Mouse (Mus musculus) heart, postnatal 14 days (tissue): ENCODE measurements around the gene Ptgr1. TPM values are rescaled to one million over a fixed set of nuclear protein-coding genes. Genes with fewer than 3 reads are reported as not detected.
A peak's percentile ranks its signal among the peaks of the same experiment; 100 is the strongest.

ENCODE experiments used
- DNase-seq, 2 experiments: peaks; one replicate each; pipeline ENCODE4 v3.0.0; 2021 to 2022
- intact Hi-C: fragments of 180-260 bp; cut with DNase I; formaldehyde crosslinking; loops from one replicate; pipeline ENCODE4 v1.15.1; 2025
- total RNA-seq, 2 experiments: library from RNA; stranded (reverse); gene quantifications; 2 replicates each; pipeline ENCODE4 v1.2.3; 2021

The Ptgr1 gene
- total RNA-seq, 2 experiments from 2014 or later: 4.9 to 5.0 TPM

DNA sequence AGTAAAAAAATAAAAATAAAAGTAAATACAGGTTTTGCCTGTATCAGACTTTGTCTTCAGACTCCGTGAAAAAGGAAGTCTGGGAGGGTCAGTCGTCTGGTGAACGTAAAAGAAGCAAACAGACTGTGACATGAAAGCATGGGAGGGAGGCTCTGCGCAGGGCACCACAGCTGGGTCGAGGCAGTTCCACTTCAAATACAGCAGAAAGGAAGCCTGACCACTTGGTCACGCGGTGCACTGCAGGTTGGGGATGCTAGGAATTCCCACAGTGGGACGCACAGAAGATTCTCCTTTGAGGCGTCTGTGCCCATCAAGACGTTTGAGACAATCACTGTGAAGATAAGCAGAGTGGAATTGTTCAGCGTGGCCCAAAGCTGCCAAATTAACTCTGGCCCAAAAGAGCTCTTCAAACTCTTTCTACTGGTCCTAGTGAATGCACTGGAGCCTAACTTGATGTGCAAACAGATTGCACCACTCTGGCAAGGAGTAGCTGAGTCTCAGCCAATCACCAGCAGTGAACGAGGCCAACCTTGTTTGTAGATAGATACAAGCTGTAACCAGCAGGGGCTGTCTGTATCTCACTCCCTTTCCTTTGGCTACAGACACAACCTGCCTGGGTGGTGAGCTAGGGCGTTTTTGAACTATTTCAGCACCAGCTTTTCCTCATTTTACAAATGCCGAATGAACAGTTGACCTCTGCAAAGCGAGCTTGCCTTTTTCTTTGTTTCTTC lies 52.0 kb downstream of the Ptgr1 start:
- DNase-seq: peak; percentile 33 to 41
- intact Hi-C loops: no loop called here

DNA sequence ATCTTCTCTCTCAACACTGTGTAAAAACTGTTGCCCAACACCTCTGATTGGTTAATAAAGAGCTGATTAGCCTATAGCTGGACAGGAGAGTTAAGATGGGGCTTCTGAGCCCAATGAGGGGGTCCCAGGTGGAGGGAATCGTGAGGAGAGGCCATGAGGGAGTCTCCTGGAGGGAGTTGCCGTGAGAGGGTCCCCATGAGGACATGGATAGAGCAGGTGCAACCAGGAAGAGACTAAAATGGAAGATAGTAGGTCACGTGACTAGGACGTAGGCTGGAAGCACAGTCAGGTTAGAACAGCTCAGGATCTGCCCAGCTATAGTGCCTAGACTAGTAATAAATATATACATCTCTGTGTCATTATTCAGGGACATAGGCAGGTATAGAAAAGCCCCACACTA lies 52.6 kb downstream of the Ptgr1 start:
- intact Hi-C loops: no loop called here
- DNase-seq: no peak

DNA sequence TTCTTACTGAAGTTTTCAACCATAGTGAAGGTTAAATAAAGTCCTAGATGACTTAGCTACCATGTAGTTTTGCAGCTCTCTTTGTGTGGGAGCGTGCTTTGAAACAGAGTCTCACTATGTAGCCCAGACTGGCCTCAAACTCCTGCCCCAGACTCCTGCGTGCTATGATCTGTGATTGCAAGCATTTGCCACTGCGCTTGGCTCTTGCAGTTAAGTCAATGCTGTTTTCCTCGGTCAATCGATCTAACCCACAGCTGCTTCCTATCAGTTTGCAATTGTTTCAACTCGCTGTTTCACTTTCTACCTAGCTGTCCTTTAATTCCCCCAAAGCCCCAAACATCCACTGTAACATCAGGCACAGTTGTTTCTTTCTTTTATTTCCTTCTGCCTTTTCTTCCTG lies 54.4 kb downstream of the Ptgr1 start:
- no peak for DNase-seq

DNA sequence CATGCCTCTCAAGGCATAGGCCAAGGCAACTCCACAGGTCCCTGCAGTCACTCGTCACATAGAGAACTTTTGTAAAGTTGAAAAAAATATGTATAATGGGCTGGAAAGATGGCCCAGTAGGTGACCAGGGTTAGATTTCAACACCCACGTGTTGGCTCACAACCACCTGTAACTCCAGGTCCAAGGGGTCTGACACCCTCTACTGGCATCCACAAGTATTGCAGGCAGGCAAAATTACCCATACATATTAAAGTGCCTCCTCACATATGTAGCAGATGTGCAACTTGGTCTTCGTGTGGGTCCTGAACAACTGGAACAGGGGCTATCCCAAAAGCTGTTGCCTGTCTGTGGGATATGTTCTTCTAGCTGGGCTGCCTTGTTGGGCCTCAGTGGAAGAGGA lies 59.3 kb downstream of the Ptgr1 start:
- intact Hi-C loops: no loop called here
- DNase-seq: no peak

More for the DNA sequence above, 54.4 kb downstream of the Ptgr1 start:
- intact Hi-C loops: no loop called here

DNA sequence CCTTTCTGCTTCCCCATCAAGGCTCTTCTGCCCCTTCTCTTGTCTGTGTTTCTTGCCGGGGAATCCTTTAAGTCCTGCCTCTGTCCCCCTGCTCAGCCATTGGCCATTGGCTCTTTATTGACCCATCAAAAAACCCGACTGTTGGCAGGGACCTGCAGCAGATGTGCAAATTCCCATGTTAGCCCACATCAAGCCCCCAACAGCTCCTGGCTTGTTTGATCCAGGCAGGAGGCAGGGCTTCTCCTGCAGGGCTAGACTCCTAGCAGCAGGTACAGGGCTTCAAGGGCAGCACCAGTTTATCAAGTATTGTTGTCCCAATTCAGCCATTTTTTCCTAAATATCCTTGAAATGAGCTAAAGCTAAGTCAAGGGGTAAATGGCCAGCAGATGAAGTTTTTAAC lies 60.8 kb downstream of the Ptgr1 start:
- intact Hi-C loops: no loop called here
- no peak for DNase-seq

DNA sequence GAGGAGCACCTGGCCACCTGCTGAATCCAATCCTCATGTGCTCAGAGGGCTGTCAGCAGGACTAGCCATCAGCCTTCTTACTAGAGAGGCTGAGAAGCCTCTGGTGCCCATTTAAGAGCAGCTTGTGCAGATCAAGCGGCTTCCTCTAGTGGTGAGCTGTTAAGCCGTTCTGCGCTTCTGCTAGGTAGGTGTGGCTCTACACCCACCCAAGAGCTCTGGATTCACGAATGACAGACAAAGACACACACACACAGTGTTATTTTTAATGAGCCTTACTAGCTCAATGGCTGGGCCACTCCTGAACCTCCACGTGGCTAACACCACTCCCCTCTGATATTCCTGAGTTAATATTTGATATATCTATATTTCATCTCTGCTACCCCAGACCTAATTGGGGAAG lies 61.3 kb downstream of the Ptgr1 start:
- DNase-seq: no peak
- intact Hi-C loops: no loop called here

DNA sequence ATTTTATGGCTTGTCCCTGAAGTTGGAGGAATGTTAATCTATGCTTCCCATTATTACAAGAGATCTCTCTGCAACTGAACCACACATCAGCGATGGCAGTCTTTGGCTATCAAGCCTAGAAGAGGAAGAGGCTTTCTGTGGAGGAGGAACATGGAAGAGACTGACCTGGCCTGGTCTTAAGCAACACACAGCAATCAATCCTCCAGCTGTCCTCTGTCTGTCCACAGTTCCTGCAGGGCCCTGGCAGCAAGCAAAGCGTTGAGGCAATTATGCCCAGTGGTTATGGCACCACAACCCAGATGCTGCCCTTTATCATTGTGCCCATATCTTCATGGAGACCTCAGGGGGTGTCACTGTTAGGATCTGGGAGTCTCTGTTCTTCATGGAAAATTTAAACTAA lies 63.0 kb downstream of the Ptgr1 start:
- intact Hi-C loops: no loop called here
- DNase-seq: no peak

Other genes starting within 250 kb of the Ptgr1 start
- gene Olfr267, start 199.4 kb downstream of the Ptgr1 start, total RNA-seq: under 1 TPM; 0.12 to 0.20 TPM
- gene Ecpas, start 74.4 kb downstream of the Ptgr1 start, total RNA-seq: 100 to 1,000 TPM; 166 to 176 TPM
- gene Zkscan16, start 43.5 kb downstream of the Ptgr1 start, total RNA-seq: not detected
- 10 to 100 TPM; 16.2 to 16.5 TPM for gene Dnajc25, start 7.9 kb upstream of the Ptgr1 start, total RNA-seq
- gene Gm20503, start 16.1 kb upstream of the Ptgr1 start, total RNA-seq: 1 to 10 TPM; 2.5 to 5.5 TPM
- gene Gng10, start 48.0 kb upstream of the Ptgr1 start, total RNA-seq: 10 to 100 TPM; 20.0 to 26.6 TPM
- not detected for gene AI481877, start 151.9 kb upstream of the Ptgr1 start, total RNA-seq
- 10 to 100 TPM; 18.3 to 18.6 TPM for gene Ugcg, start 202.1 kb upstream of the Ptgr1 start, total RNA-seq